Mouse (Mus musculus): ENCODE data around the gene Mbd4. TPM values are rescaled to one million over a fixed set of nuclear protein-coding genes. Genes with fewer than 3 reads are reported as not detected.
A peak's percentile ranks its signal among the peaks of the same experiment; 100 is the strongest.

Mbd4 gene
- total RNA-seq, 2 experiments from 2014 or later: 1.4 to 2.2 TPM

GRCm38 (mm10) chr6:115865246-115865645 lies 12.1 kb upstream of the Mbd4 start:
- no peak for DNase-seq

GRCm38 (mm10) chr6:115863340-115863841 lies 10.2 kb upstream of the Mbd4 start:
- intact Hi-C loops (cut with DNase I; ENCODE audit: low total_unique reads): no loop called here
- no peak for DNase-seq

More at GRCm38 (mm10) chr6:115865246-115865645, 12.1 kb upstream of the Mbd4 start:
- intact Hi-C loops (cut with DNase I; ENCODE audit: low total_unique reads): no loop called here

GRCm38 (mm10) chr6:115860027-115860556 lies 6.9 kb upstream of the Mbd4 start:
- DNase-seq: no peak
- intact Hi-C loops (cut with DNase I; ENCODE audit: low total_unique reads): no loop called here

GRCm38 (mm10) chr6:115859258-115859657 lies 6.1 kb upstream of the Mbd4 start:
- intact Hi-C loops (cut with DNase I; ENCODE audit: low total_unique reads): loop anchor here (5.0 kb wide), 1 partner anchor 148 kb away; no protein-coding TSS in a partner anchor
- DNase-seq: no peak

- DNase-seq: no peak
- intact Hi-C loops (cut with DNase I; ENCODE audit: low total_unique reads): loop anchor here (5.0 kb wide), 1 partner anchor 151 kb away; no protein-coding TSS in a partner anchor
These were observed 3.2 kb upstream of the Mbd4 start for GRCm38 (mm10) chr6:115856361-115856745.

- no peak for DNase-seq
- intact Hi-C loops (cut with DNase I; ENCODE audit: low total_unique reads): loop anchor here (5.0 kb wide), 1 partner anchor 151 kb away; no protein-coding TSS in a partner anchor
These were observed 2.7 kb upstream of the Mbd4 start for GRCm38 (mm10) chr6:115855733-115856360.

GRCm38 (mm10) chr6:115854432-115854831 lies 1.3 kb upstream of the Mbd4 start:
- DNase-seq: no peak
- intact Hi-C loops (cut with DNase I; ENCODE audit: low total_unique reads): no loop called here

GRCm38 (mm10) chr6:115853985-115854384 lies 814 bp upstream of the Mbd4 start:
- DNase-seq: no peak
- intact Hi-C loops (cut with DNase I; ENCODE audit: low total_unique reads): no loop called here

GRCm38 (mm10) chr6:115852446-115853090 lies 603 bp downstream of the Mbd4 start:
- DNase-seq: no peak
- intact Hi-C loops (cut with DNase I; ENCODE audit: low total_unique reads): no loop called here

- intact Hi-C loops (cut with DNase I; ENCODE audit: low total_unique reads): no loop called here
These were observed 4.4 kb downstream of the Mbd4 start for GRCm38 (mm10) chr6:115848598-115849304.

GRCm38 (mm10) chr6:115846640-115847411 lies 6.3 kb downstream of the Mbd4 start:
- intact Hi-C loops (cut with DNase I; ENCODE audit: low total_unique reads): no loop called here
- DNase-seq: peak; percentile 61

More at GRCm38 (mm10) chr6:115848598-115849304, 4.4 kb downstream of the Mbd4 start:
- DNase-seq: no peak

- intact Hi-C loops (cut with DNase I; ENCODE audit: low total_unique reads): no loop called here
- DNase-seq: no peak
These were observed 8.2 kb downstream of the Mbd4 start for GRCm38 (mm10) chr6:115845006-115845405.

GRCm38 (mm10) chr6:115838745-115839144 lies 14.4 kb downstream of the Mbd4 start:
- DNase-seq: no peak
- intact Hi-C loops (cut with DNase I; ENCODE audit: low total_unique reads): no loop called here

GRCm38 (mm10) chr6:115838161-115838597 lies 15.0 kb downstream of the Mbd4 start, which contains the start of gene Efcab12:
Gene Efcab12, minus strand, starts transcription at chr6:115838412.
- peak; percentile 50 for DNase-seq
- intact Hi-C loops (cut with DNase I; ENCODE audit: low total_unique reads): no loop called here

- DNase-seq: no peak
- intact Hi-C loops (cut with DNase I; ENCODE audit: low total_unique reads): no loop called here
These were observed 19.3 kb downstream of the Mbd4 start for GRCm38 (mm10) chr6:115833861-115834260.

GRCm38 (mm10) chr6:115832152-115832850 lies 20.9 kb downstream of the Mbd4 start:
- no peak for DNase-seq
- intact Hi-C loops (cut with DNase I; ENCODE audit: low total_unique reads): no loop called here

GRCm38 (mm10) chr6:115830779-115831601 lies 22.2 kb downstream of the Mbd4 start:
- no peak for DNase-seq
- intact Hi-C loops (cut with DNase I; ENCODE audit: low total_unique reads): no loop called here
